Mouse (Mus musculus): Measurements from ENCODE around the gene Gm49027. TPM values are rescaled to one million over a fixed set of nuclear protein-coding genes. Genes with fewer than 3 reads are reported as not detected.

Gene Gm49027
- polyA plus RNA-seq (2014; fragmentation: Illumina TruSeq; extraction: RNeasy Lipid Tissue Mini Kit (QIAGEN cat#74804); ENCODE audit: low read depth, low replicate concordance) = not detected

DNA sequence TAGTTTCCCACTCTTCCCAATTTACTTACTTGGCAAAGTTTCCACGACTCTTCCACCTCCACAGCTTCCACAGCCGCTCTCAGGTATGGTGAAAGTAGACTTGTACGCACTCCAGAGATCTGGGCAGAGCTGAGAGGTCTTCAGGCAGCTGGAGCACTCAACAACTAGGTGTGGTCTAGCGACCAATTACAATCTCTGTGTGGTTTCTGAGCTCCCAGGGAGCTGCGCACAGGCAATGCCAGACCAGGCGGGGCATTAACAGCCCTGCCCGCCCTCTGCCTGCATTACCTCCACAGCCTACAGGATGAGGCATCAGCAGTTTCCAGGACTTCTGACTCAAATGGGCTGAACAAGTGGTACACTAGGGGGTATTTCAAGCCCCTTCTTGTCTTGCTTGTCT, at the start of gene Gm49027:
Gene Gm49027, minus strand, starts transcription at position 208 of the 400 bp plus-strand sequence.

DNA sequence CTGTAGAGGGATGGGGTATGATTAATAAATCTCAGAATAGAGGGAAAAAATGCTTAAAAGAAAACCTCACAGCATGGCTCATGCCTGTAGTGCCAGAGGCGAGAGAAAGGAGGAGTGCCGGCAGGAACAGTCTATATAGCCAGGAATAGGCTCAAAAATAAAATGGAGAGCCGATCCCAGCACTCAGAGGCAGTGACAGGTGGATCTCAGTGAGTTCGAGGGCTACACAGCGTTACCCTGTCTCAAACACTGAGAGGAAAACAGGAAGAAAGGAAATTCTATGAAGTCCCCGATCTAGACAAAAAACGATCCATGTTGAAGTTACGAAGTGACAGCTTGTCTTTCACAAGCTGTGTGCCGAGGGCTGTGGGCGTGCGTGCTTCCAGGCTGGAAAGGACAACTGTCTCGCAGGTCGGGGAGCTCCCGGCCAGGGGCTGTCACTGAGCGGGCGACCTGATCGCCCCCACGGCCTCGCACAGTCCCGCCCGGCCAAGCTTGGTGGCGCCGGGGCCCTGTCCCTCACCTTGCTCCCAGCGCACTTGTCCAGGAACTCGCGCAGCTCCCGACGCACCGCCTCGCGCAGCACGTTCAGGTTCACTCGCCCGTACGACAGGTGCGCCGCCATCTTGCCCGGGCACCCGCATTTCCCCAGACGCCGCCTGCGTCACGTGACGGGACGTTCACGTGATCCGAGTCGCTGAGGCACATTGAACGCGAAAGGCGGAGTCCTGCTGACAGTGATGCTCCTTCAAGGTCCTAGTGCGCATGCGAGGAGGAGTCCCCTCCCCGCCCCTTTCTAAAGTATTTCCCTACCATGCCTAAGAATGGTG, 47.3 kb upstream of the Gm49027 start, which contains the start of gene Vps33a:
Gene Vps33a, minus strand, starts transcription at position 682 of the 830 bp plus-strand sequence.

DNA sequence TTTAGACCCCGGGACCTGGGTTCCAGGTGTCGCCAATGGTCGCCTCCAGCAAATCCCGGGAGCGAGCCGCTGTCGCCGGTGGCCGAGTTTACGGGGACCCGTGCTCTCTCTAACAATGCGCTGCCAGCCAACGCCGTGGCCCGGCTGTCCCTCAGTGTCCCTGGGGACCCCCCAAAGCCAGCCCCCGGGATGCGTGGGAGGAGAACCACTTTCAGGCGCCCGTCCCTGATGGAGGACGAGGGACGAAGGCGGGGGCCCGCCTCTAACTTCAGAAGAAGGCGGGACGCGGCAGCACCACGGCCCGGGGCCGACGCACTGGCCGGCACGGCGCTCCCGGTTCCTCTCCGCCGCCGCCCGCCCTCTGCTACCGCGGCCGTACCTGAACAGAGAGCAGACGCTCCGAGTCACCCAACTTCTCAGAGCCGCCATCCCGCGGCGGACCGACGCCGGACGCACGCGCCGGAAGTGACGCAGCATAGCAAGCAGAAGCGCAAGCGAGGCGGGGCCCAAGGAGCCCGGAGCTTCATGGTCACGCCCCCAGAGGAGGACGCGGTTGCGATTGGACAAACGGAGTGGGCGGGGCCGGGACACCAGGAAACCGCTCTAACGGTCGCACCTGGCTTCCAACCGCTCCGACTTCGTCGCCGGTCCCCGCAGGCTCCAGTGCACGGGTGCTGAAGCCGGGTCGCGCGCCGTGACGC, 1.4 kb downstream of the Gm49027 start, which contains the start of gene Diablo:
Gene Diablo, minus strand, starts transcription at position 485 of the 701 bp plus-strand sequence.

DNA sequence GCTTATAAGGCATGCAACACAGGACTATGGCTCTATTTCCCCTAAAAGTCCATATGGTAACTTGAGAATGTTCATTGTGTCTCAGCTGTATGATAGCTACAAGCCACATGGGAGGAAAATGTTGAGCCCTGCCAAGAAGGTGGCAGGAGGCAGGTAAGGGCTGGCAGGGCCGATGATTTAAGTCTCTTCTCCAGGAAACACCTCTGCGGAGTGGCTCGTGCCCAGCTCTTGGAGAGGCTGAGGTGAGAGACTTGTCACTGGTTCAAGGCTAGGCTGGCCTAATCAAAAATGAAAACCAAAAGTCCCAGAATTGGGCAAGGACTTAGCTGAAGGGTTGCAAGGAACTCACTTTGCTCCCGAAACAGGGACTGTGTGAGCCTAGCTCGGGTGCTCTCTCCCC, 15.1 kb downstream of the Gm49027 start, which contains the start of gene B3gnt4:
Gene B3gnt4, plus strand, starts transcription at position 301 of the 400 bp plus-strand sequence.

DNA sequence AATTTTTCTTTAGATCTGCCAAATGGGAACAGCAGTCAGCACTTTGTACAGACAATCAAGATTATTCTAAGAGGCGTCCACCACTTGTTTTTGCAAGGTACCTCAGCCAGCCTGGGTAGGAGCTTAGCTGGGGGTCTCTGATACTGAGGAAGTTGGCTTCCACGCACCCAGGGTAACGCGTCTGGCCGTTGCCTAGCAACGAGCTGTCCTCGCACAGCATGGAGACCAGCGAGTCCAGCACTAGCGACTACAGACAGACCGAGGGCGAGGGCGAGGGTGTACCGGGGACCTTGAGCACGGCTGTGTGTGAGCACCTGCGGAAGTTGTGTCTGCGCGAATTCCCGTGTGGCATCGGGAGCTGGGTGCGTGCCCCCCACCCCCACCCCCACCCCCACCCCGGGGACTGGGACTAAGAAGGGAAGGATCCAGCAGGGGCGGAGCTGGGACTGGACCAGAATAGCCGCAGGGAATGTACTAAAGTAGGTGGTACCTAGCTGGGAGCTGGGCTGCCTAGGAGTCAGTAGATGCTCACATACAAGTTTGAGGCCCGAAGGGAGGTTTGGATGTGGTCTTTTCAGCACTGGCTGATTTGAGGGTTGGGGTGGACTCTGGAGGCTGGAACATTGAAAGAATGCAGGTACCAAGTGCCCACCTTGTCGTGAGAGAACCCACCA, 36.0 kb downstream of the Gm49027 start, which contains the start of the genes Lrrc43 and Il31:
Gene Lrrc43, plus strand, starts transcription at position 194 of the 674 bp plus-strand sequence.
Gene Il31, minus strand, starts transcription at position 378 of the 674 bp plus-strand sequence.

Other genes starting within 250 kb of the Gm49027 start
- gene Bcl7a, start 181.7 kb downstream of the Gm49027 start, polyA plus RNA-seq (2014; fragmentation: Illumina TruSeq; extraction: RNeasy Lipid Tissue Mini Kit (QIAGEN cat#74804); ENCODE audit: low read depth, low replicate concordance) = 2.3 TPM
- 1.7 TPM for gene Mlxip, start 130.7 kb downstream of the Gm49027 start, polyA plus RNA-seq (2014; fragmentation: Illumina TruSeq; extraction: RNeasy Lipid Tissue Mini Kit (QIAGEN cat#74804); ENCODE audit: low read depth, low replicate concordance)
- not detected for gene Lrrc43, start 36.2 kb downstream of the Gm49027 start, polyA plus RNA-seq (2014; fragmentation: Illumina TruSeq; extraction: RNeasy Lipid Tissue Mini Kit (QIAGEN cat#74804); ENCODE audit: low read depth, low replicate concordance)
- not detected for gene Il31, start 36.0 kb downstream of the Gm49027 start, polyA plus RNA-seq (2014; fragmentation: Illumina TruSeq; extraction: RNeasy Lipid Tissue Mini Kit (QIAGEN cat#74804); ENCODE audit: low read depth, low replicate concordance)
- gene B3gnt4, start 15.0 kb downstream of the Gm49027 start, polyA plus RNA-seq (2014; fragmentation: Illumina TruSeq; extraction: RNeasy Lipid Tissue Mini Kit (QIAGEN cat#74804); ENCODE audit: low read depth, low replicate concordance) = not detected
- gene Diablo, start 1.3 kb downstream of the Gm49027 start, polyA plus RNA-seq (2014; fragmentation: Illumina TruSeq; extraction: RNeasy Lipid Tissue Mini Kit (QIAGEN cat#74804); ENCODE audit: low read depth, low replicate concordance) = 47.1 TPM
- gene Vps33a, start 47.5 kb upstream of the Gm49027 start, polyA plus RNA-seq (2014; fragmentation: Illumina TruSeq; extraction: RNeasy Lipid Tissue Mini Kit (QIAGEN cat#74804); ENCODE audit: low read depth, low replicate concordance) = 8.1 TPM
- 18.4 TPM for gene Clip1, start 159.1 kb upstream of the Gm49027 start, polyA plus RNA-seq (2014; fragmentation: Illumina TruSeq; extraction: RNeasy Lipid Tissue Mini Kit (QIAGEN cat#74804); ENCODE audit: low read depth, low replicate concordance)
- gene Zcchc8, start 195.6 kb upstream of the Gm49027 start, polyA plus RNA-seq (2014; fragmentation: Illumina TruSeq; extraction: RNeasy Lipid Tissue Mini Kit (QIAGEN cat#74804); ENCODE audit: low read depth, low replicate concordance) = 32.2 TPM
- gene Rsrc2, start 223.9 kb upstream of the Gm49027 start, polyA plus RNA-seq (2014; fragmentation: Illumina TruSeq; extraction: RNeasy Lipid Tissue Mini Kit (QIAGEN cat#74804); ENCODE audit: low read depth, low replicate concordance) = 92.5 TPM
- gene Kntc1, start 224.2 kb upstream of the Gm49027 start, polyA plus RNA-seq (2014; fragmentation: Illumina TruSeq; extraction: RNeasy Lipid Tissue Mini Kit (QIAGEN cat#74804); ENCODE audit: low read depth, low replicate concordance) = not detected

All from liver, adult 10 weeks (tissue).